ENCODE assay signal across 8 mouse cellular contexts in genomic region chr12:83632680-83633025, GRCm38 (mm10). TPM values are rescaled to one million over a fixed set of nuclear protein-coding genes. Genes with fewer than 3 reads are reported as not detected.
DNase-seq lines count a peak whose midpoint lies in the region; ATAC-seq and TF ChIP-seq lines count a peak whose summit lies in the region.

No protein-coding gene starts in this region.

- no peaks in the 10 kb centered on the region for H3K27me3 ChIP-seq in heart, embryonic 12.5 days (replicated peaks)
- no peaks in the 10 kb centered on the region for H3K27me3 ChIP-seq in kidney, postnatal 0 days (ENCODE audit: insufficient read depth, low read length)
- H3K27me3 ChIP-seq in liver, embryonic 14.5 days (ENCODE audit: control insufficient read depth, insufficient read depth, low read length): no peaks in the 10 kb centered on the region
- no peaks in the 10 kb centered on the region for H3K27me3 ChIP-seq in thymus, adult 2 months (ENCODE audit: control insufficient read depth, insufficient read depth, low read length)

- ATAC-seq in erythroblast, adult 5-6 weeks (replicated peaks; ENCODE audit: low FRiP score, poor library complexity, severe bottlenecking): peak; percentile 54
- peak; percentile 34 for ATAC-seq in heart, embryonic 12.5 days (ENCODE audit: insufficient number of reproducible peaks, low FRiP score)
- peak; percentile 37 for ATAC-seq in kidney, postnatal 0 days (replicated peaks; ENCODE audit: low FRiP score, low read depth)
- ATAC-seq in liver, embryonic 14.5 days (ENCODE audit: insufficient read depth): peak; percentile 10; the same call in 1 of the 2 replicates

- TF ChIP-seq EP300 in liver, embryonic 14.5 days (IDR thresholded peaks at IDR 0.05; ENCODE audit: low read depth): no peak

- H3K4me1 ChIP-seq in heart, embryonic 12.5 days (replicated peaks): peaks cover 13% of the 10 kb centered on the region; the same call in 1 of the 2 replicates
- peaks cover 5% of the 10 kb centered on the region; the same call in 1 of the 2 replicates for H3K4me1 ChIP-seq in kidney, postnatal 0 days (replicated peaks; ENCODE audit: insufficient read depth, low read length)
- peaks cover 2 to 8% of the 10 kb centered on the region in 2 experiments; a peak in 3 of 4 replicates for H3K4me1 ChIP-seq in liver, embryonic 14.5 days (replicated peaks; ENCODE audit: control insufficient read depth in 2 of 2, insufficient read depth in 2 of 2, low read length in 1 of 2)
- no peaks in the 10 kb centered on the region for H3K4me1 ChIP-seq in olfactory bulb, adult 2 months (ENCODE audit: control insufficient read depth, insufficient read depth, low read length)
- H3K4me1 ChIP-seq in thymus, adult 2 months (replicated peaks; ENCODE audit: control insufficient read depth, insufficient read depth, low read length): no peaks in the 10 kb centered on the region

- peak overlapping the region; percentile 95 for H3K27ac ChIP-seq in heart, embryonic 12.5 days (ENCODE audit: poor library complexity, severe bottlenecking)
- peak overlapping the region; percentile 96 for H3K27ac ChIP-seq in kidney, postnatal 0 days
- peak overlapping the region; percentile 71 for H3K27ac ChIP-seq in liver, embryonic 14.5 days
- H3K27ac ChIP-seq in olfactory bulb, adult 2 months (ENCODE audit: insufficient read depth, low read depth, low read length): peak overlapping the region; percentile 24; the same call in 1 of the 2 replicates
- H3K27ac ChIP-seq in thymus, adult 2 months (ENCODE audit: control insufficient read depth, insufficient read depth, low read length): peak overlapping the region; percentile 73

- H3K4me3 ChIP-seq in heart, embryonic 12.5 days: peak overlapping the region; percentile 78
- H3K4me3 ChIP-seq in kidney, postnatal 0 days (replicated peaks; ENCODE audit: low read depth, low read length): peak overlapping the region; percentile 67
- peak overlapping the region; percentile 85 to 93 for H3K4me3 ChIP-seq in liver, embryonic 14.5 days (ENCODE audit: insufficient read depth in 1 of 2, low read depth in 2 of 2, low read length in 2 of 2)
- H3K4me3 ChIP-seq in olfactory bulb, adult 2 months (ENCODE audit: insufficient read depth, low read depth, low read length): peak overlapping the region; percentile 80
- H3K4me3 ChIP-seq in thymus, adult 2 months (ENCODE audit: control insufficient read depth, insufficient read depth, low read length): peak overlapping the region; percentile 84

- peak overlapping the region; percentile 63 for H3K4me2 ChIP-seq in heart, embryonic 12.5 days
- H3K4me2 ChIP-seq in kidney, postnatal 0 days (ENCODE audit: low read length): peak overlapping the region; percentile 63
- H3K4me2 ChIP-seq in liver, embryonic 14.5 days (ENCODE audit: low read depth): peak overlapping the region; percentile 80

- TF ChIP-seq POLR2A in olfactory bulb, adult 2 months (IDR thresholded peaks at IDR 0.05; ENCODE audit: insufficient read depth, low read depth, low read length): no peak
- TF ChIP-seq POLR2A in thymus, adult 2 months (IDR thresholded peaks at IDR 0.05; ENCODE audit: control insufficient read depth, extremely low read depth, insufficient read depth, low read length, poor library complexity): no peak

- DNase-seq in CD4-positive helper T cell, adult 2 months (ENCODE audit: low read depth, low spot score): peak; percentile 67
- peak; percentile 45 to 48 for DNase-seq in adrenal gland, postnatal 36 days
- DNase-seq in kidney, postnatal 0 days (ENCODE audit: low spot score): peak; percentile 46
- DNase-seq in liver, embryonic 14.5 days (ENCODE audit: low read depth in 3 of 3, low spot score in 3 of 3): peak; percentile 22 to 37 (median 28)
- peak; percentile 46 for DNase-seq in thymus, adult 2 months

- TF ChIP-seq CTCF in kidney, postnatal 0 days (IDR thresholded peaks at IDR 0.05; ENCODE audit: low read depth): no peak
- TF ChIP-seq CTCF in liver, embryonic 14.5 days (IDR thresholded peaks at IDR 0.05; ENCODE audit: low read depth): no peak
- no peak for TF ChIP-seq CTCF in olfactory bulb, adult 2 months (IDR thresholded peaks at IDR 0.05; ENCODE audit: insufficient read depth, low read depth, low read length)
- no peak for TF ChIP-seq CTCF in thymus, adult 2 months (IDR thresholded peaks at IDR 0.05; ENCODE audit: borderline replicate concordance, control insufficient read depth, extremely low read depth, insufficient read depth, low read length, poor library complexity)

- H3K9me3 ChIP-seq in heart, embryonic 12.5 days (replicated peaks): no peaks in the 10 kb centered on the region
- no peaks in the 10 kb centered on the region for H3K9me3 ChIP-seq in kidney, postnatal 0 days (replicated peaks; ENCODE audit: low read length)
- no peaks in the 10 kb centered on the region for H3K9me3 ChIP-seq in liver, embryonic 14.5 days (ENCODE audit: control insufficient read depth, low read length)

- under 1% methylated on average over 20 of the region's 20 CpGs for WGBS in heart, embryonic 12.5 days
- WGBS in kidney, postnatal 0 days: 1% methylated on average over 20 of the region's 20 CpGs
- WGBS in liver, embryonic 14.5 days (ENCODE audit: insufficient replicate concordance): under 1% methylated on average over 20 of the region's 20 CpGs
- WGBS in olfactory bulb, adult 2 months: 1% methylated on average over 20 of the region's 20 CpGs
- under 1% methylated on average over 20 of the region's 20 CpGs for WGBS in thymus, adult 2 months

- peaks cover 19% of the 10 kb centered on the region for H3K36me3 ChIP-seq in heart, embryonic 12.5 days
- H3K36me3 ChIP-seq in kidney, postnatal 0 days (ENCODE audit: insufficient read depth, low read length): peaks cover 7% of the 10 kb centered on the region; the same call in 1 of the 2 replicates
- H3K36me3 ChIP-seq in liver, embryonic 14.5 days (replicated peaks; ENCODE audit: control insufficient read depth, insufficient read depth, low read depth): peaks cover 26% of the 10 kb centered on the region
- peaks cover 7% of the 10 kb centered on the region for H3K36me3 ChIP-seq in thymus, adult 2 months (ENCODE audit: control insufficient read depth, insufficient read depth, low read length)

- H3K9ac ChIP-seq in heart, embryonic 12.5 days: peak overlapping the region; percentile 94
- peak overlapping the region; percentile 91 for H3K9ac ChIP-seq in kidney, postnatal 0 days (ENCODE audit: low read depth, low read length)
- H3K9ac ChIP-seq in liver, embryonic 14.5 days (replicated peaks): peak overlapping the region; percentile 91

RNA-seq across cellular contexts. Expression of gene Rbm25, which starts 1.6 kb away (rescaled TPM):
- 100 to 1,000 TPM in 1 of 2 experiments, 10 to 100 TPM in 1; 86.8 to 104 TPM for total RNA-seq in adrenal gland, postnatal 36 days (2021)
- total RNA-seq in erythroblast, adult 5-6 weeks (2015; ENCODE audit: low replicate concordance): 83.8 and 97.2 TPM in 2 replicates
- total RNA-seq in erythroblast, adult 5-6 weeks (2017; ENCODE audit: low replicate concordance): 124 and 143 TPM in 2 replicates
- 176 and 187 TPM in 2 replicates for polyA plus RNA-seq in heart, embryonic 12.5 days (2016; fragmentation: Nextera tagmentation; extraction: Ambion mirVana)
- polyA plus RNA-seq in kidney, postnatal 0 days (2015; fragmentation: Nextera tagmentation; extraction: Ambion mirVana): 196 and 199 TPM in 2 replicates
- polyA plus RNA-seq in liver, embryonic 14.5 days (2012; rRNA removed): 26.4 and 41.9 TPM in 2 replicates
- polyA plus RNA-seq in liver, embryonic 14.5 days (2014; fragmentation: Nextera tagmentation; extraction: Ambion mirVana): 74.4 and 80.7 TPM in 2 replicates
- 331 and 373 TPM in 2 replicates for polyA plus RNA-seq in olfactory bulb, adult 2 months (2012; ENCODE audit: insufficient read depth, insufficient read length, low replicate concordance, missing spikeins)
- polyA plus RNA-seq in thymus, adult 2 months (2012; rRNA removed): 45.1 and 49.2 TPM in 2 replicates

RNA-seq across cellular contexts. Expression of gene Zfyve1, which starts 35.6 kb away (rescaled TPM):
- 10 to 100 TPM; 35.8 to 36.0 TPM for total RNA-seq in adrenal gland, postnatal 36 days (2021)
- 5.2 and 31.3 TPM in 2 replicates for total RNA-seq in erythroblast, adult 5-6 weeks (2015; ENCODE audit: low replicate concordance)
- 28.3 and 29.8 TPM in 2 replicates for total RNA-seq in erythroblast, adult 5-6 weeks (2017; ENCODE audit: low replicate concordance)
- 16.3 and 19.2 TPM in 2 replicates for polyA plus RNA-seq in heart, embryonic 12.5 days (2016; fragmentation: Nextera tagmentation; extraction: Ambion mirVana)
- polyA plus RNA-seq in kidney, postnatal 0 days (2015; fragmentation: Nextera tagmentation; extraction: Ambion mirVana): 11.9 and 14.0 TPM in 2 replicates
- 6.3 and 7.0 TPM in 2 replicates for polyA plus RNA-seq in liver, embryonic 14.5 days (2012; rRNA removed)
- 4.8 and 5.4 TPM in 2 replicates for polyA plus RNA-seq in liver, embryonic 14.5 days (2014; fragmentation: Nextera tagmentation; extraction: Ambion mirVana)
- 152 TPM in 1 of 2 replicates, not detected in the other for polyA plus RNA-seq in olfactory bulb, adult 2 months (2012; ENCODE audit: insufficient read depth, insufficient read length, low replicate concordance, missing spikeins)
- polyA plus RNA-seq in thymus, adult 2 months (2012; rRNA removed): 43.4 and 50.2 TPM in 2 replicates

RNA-seq across cellular contexts. Expression of gene Psen1, which starts 55.3 kb away (rescaled TPM):
- 10 to 100 TPM; 63.6 to 72.3 TPM for total RNA-seq in adrenal gland, postnatal 36 days (2021)
- total RNA-seq in erythroblast, adult 5-6 weeks (2015; ENCODE audit: low replicate concordance): 26.7 and 42.2 TPM in 2 replicates
- total RNA-seq in erythroblast, adult 5-6 weeks (2017; ENCODE audit: low replicate concordance): 22.0 and 24.4 TPM in 2 replicates
- polyA plus RNA-seq in heart, embryonic 12.5 days (2016; fragmentation: Nextera tagmentation; extraction: Ambion mirVana): 48.9 and 52.4 TPM in 2 replicates
- 59.5 and 64.3 TPM in 2 replicates for polyA plus RNA-seq in kidney, postnatal 0 days (2015; fragmentation: Nextera tagmentation; extraction: Ambion mirVana)
- polyA plus RNA-seq in liver, embryonic 14.5 days (2012; rRNA removed): 6.3 and 6.8 TPM in 2 replicates
- polyA plus RNA-seq in liver, embryonic 14.5 days (2014; fragmentation: Nextera tagmentation; extraction: Ambion mirVana): 21.0 and 21.1 TPM in 2 replicates
- polyA plus RNA-seq in olfactory bulb, adult 2 months (2012; ENCODE audit: insufficient read depth, insufficient read length, low replicate concordance, missing spikeins): not detected in 2 replicates
- polyA plus RNA-seq in thymus, adult 2 months (2012; rRNA removed): 31.3 and 31.5 TPM in 2 replicates

Comparison
In these comparisons a context has a peak if more than half of its experiments do, and no peak if none do; other contexts are left out.
1. Peak in every context shown above with its lines: DNase-seq, ATAC-seq, H3K4me3 ChIP-seq and H3K27ac ChIP-seq.
2. H3K27ac ChIP-seq: peak in every context shown above with its lines; median percentile 96 in kidney, postnatal 0 days; 95 in heart, embryonic 12.5 days; 73 in thymus, adult 2 months; 71 in liver, embryonic 14.5 days; 24 in olfactory bulb, adult 2 months.